Mouse (Mus musculus): Measurements from ENCODE around the gene Rpl26.

DNA sequence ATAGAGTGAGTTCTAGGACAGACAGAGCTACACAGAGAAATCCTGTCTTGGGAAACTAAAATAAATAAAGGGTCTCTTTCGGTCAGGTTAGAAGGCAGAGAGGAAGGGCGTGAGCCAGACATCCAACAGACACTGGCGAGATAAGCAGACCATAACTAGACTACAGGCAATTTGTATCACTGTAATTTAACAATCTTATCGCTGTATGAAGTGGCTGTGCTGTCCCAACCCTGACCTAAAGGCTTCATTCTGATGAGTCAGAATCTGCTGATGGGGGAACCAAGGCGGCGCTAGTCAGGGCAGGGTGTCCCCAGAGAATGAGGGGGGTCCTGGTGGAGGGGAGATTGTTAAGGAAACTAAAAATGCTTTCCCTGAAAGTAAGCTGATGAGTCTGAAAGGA lies 2.6 kb upstream of the Rpl26 start:
- TF ChIP-seq CTCF (IDR thresholded peaks at IDR 0.05; ENCODE audit: extremely low read depth, insufficient read depth, insufficient read length, insufficient replicate concordance) (no peak), POLR2A (IDR thresholded peaks at IDR 0.05; ENCODE audit: low read depth, low read length) (no peak)

Measured in spleen, adult 2 months (tissue).